Mouse (Mus musculus): ENCODE measurements around the gene Gm9999.
A peak's percentile ranks its signal among the peaks of the same experiment; 100 is the strongest.

Gene Gm9999

GRCm38 (mm10) chr7:46999983-47000643, 16.7 kb downstream of the Gm9999 start:
- no peak for DNase-seq (ENCODE audit: low spot score in 2 of 2)

- DNase-seq (ENCODE audit: low spot score in 2 of 2): peak in 1 of 2 experiments; percentile 44
Measured at GRCm38 (mm10) chr7:47000644-47000983, 17.2 kb downstream of the Gm9999 start.

- DNase-seq (ENCODE audit: low spot score in 2 of 2): no peak
Measured at GRCm38 (mm10) chr7:47001125-47001899, 17.9 kb downstream of the Gm9999 start.

- DNase-seq (ENCODE audit: low spot score in 2 of 2): no peak
Measured at GRCm38 (mm10) chr7:47001900-47002275, 18.5 kb downstream of the Gm9999 start.

- DNase-seq (ENCODE audit: low spot score in 2 of 2): no peak
Measured at GRCm38 (mm10) chr7:47003411-47004115, 20.2 kb downstream of the Gm9999 start.

GRCm38 (mm10) chr7:47007109-47007780, 23.9 kb downstream of the Gm9999 start:
- no peak for DNase-seq (ENCODE audit: low spot score in 2 of 2)

- no peak for DNase-seq (ENCODE audit: low spot score in 2 of 2)
Measured at GRCm38 (mm10) chr7:47007818-47008167, 24.4 kb downstream of the Gm9999 start.

GRCm38 (mm10) chr7:47008168-47008993, 25.0 kb downstream of the Gm9999 start, which contains the start of gene Spty2d1:
Gene Spty2d1 (minus strand): TSS chr7:47008411.
- DNase-seq (ENCODE audit: low spot score in 2 of 2): peak; percentile 98 to 99

- DNase-seq (ENCODE audit: low spot score in 2 of 2): no peak
Measured at GRCm38 (mm10) chr7:47013131-47013767, 29.9 kb downstream of the Gm9999 start.

- peak; percentile 85 to 87 for DNase-seq (ENCODE audit: low spot score in 2 of 2)
Measured at GRCm38 (mm10) chr7:47014564-47015389, 31.4 kb downstream of the Gm9999 start.

GRCm38 (mm10) chr7:47015390-47016065, 32.1 kb downstream of the Gm9999 start:
- peak; percentile 90 to 93 for DNase-seq (ENCODE audit: low spot score in 2 of 2)

- no peak for DNase-seq (ENCODE audit: low spot score in 2 of 2)
Measured at GRCm38 (mm10) chr7:47016602-47017001, 33.2 kb downstream of the Gm9999 start.

GRCm38 (mm10) chr7:47017146-47017545, 33.8 kb downstream of the Gm9999 start:
- no peak for DNase-seq (ENCODE audit: low spot score in 2 of 2)

- no peak for DNase-seq (ENCODE audit: low spot score in 2 of 2)
Measured at GRCm38 (mm10) chr7:47019641-47020040, 36.3 kb downstream of the Gm9999 start.

GRCm38 (mm10) chr7:47020956-47021355, 37.6 kb downstream of the Gm9999 start:
- DNase-seq (ENCODE audit: low spot score in 2 of 2): no peak

GRCm38 (mm10) chr7:47022482-47022881, 39.1 kb downstream of the Gm9999 start:
- peak in 1 of 2 experiments; percentile 36 for DNase-seq (ENCODE audit: low spot score in 2 of 2)

GRCm38 (mm10) chr7:47023530-47023929, 40.1 kb downstream of the Gm9999 start:
- peak; percentile 55 to 77 for DNase-seq (ENCODE audit: low spot score in 2 of 2)

- no peak for DNase-seq (ENCODE audit: low spot score in 2 of 2)
Measured at GRCm38 (mm10) chr7:47024454-47024853, 41.1 kb downstream of the Gm9999 start.

- peak in 1 of 2 experiments; percentile 38 for DNase-seq (ENCODE audit: low spot score in 2 of 2)
Measured at GRCm38 (mm10) chr7:47025429-47025828, 42.0 kb downstream of the Gm9999 start.

All from heart, adult 9 months (tissue).